ENCODE assay signal across 10 mouse cellular contexts in genomic region chr10:4724851-4725250, GRCm38 (mm10).
DNase-seq lines count a peak whose midpoint lies in the region; ATAC-seq and TF ChIP-seq lines count a peak whose summit lies in the region.
"Had no signal": no experiment of that assay in that cellular context is flagged by ENCODE, and none has a peak within 500 bp of the region (broad histone marks: within the 10 kb centered on the region; RNA-seq: fewer than 3 reads in every experiment).

No protein-coding gene starts in this region.

- ATAC-seq in embryonic facial prominence, embryonic 11.5 days (replicated peaks; ENCODE audit: insufficient number of reproducible peaks, low FRiP score, low TSS enrichment, low read depth) = no peak
- ATAC-seq in common myeloid progenitor, adult 5-6 weeks (replicated peaks; ENCODE audit: low read depth, poor library complexity, severe bottlenecking) = peak; percentile 65
- ATAC-seq: midbrain, embryonic 16.5 days had no signal

- no peaks in the 10 kb centered on the region for H3K27me3 ChIP-seq in embryonic facial prominence, embryonic 11.5 days (ENCODE audit: control insufficient read depth, insufficient read depth, low read length)
- no peaks in the 10 kb centered on the region for H3K27me3 ChIP-seq in embryonic facial prominence, embryonic 10.5 days (replicated peaks; ENCODE audit: low read depth, poor library complexity, severe bottlenecking)
- H3K27me3 ChIP-seq in splenic B cell, adult 2 months (ENCODE audit: control insufficient read depth, insufficient read depth, low read length, poor library complexity, severe bottlenecking) = no peaks in the 10 kb centered on the region

- H3K4me3 ChIP-seq in embryonic facial prominence, embryonic 11.5 days (ENCODE audit: low read depth, low read length) = no peak overlapping the region
- no peak overlapping the region for H3K4me3 ChIP-seq in embryonic facial prominence, embryonic 10.5 days
- no peak overlapping the region for H3K4me3 ChIP-seq in lung, adult 2 months (replicated peaks; ENCODE audit: extremely low read depth, low read depth, low read length)

- H3K36me3 ChIP-seq in embryonic facial prominence, embryonic 11.5 days (replicated peaks; ENCODE audit: control insufficient read depth, insufficient read depth, low read depth, low read length) = no peaks in the 10 kb centered on the region
- no peaks in the 10 kb centered on the region for H3K36me3 ChIP-seq in embryonic facial prominence, embryonic 10.5 days (replicated peaks)
- H3K36me3 ChIP-seq in splenic B cell, adult 2 months (ENCODE audit: control insufficient read depth, insufficient read depth, low read length, poor library complexity, severe bottlenecking) = no peaks in the 10 kb centered on the region; the same call in 1 of the 2 replicates

- no peak for TF ChIP-seq CTCF in lung, adult 2 months (IDR thresholded peaks at IDR 0.05; ENCODE audit: insufficient read depth, low read length)

- H3K4me1 ChIP-seq in embryonic facial prominence, embryonic 11.5 days (ENCODE audit: control insufficient read depth, insufficient read depth, low read length) = no peaks in the 10 kb centered on the region
- H3K4me1 ChIP-seq in embryonic facial prominence, embryonic 10.5 days = no peaks in the 10 kb centered on the region
- no peaks in the 10 kb centered on the region for H3K4me1 ChIP-seq in lung, adult 2 months (ENCODE audit: control insufficient read depth, insufficient read depth, low read length)

- DNase-seq in embryonic facial prominence, embryonic 11.5 days (ENCODE audit: low spot score) = peak; percentile 48
- no peak for DNase-seq in embryonic facial prominence, embryonic 10.5 days (ENCODE audit: low spot score)
- peak; percentile 29 for DNase-seq in lung, postnatal 10 days
- no peak for DNase-seq in lung, adult 2 months
- DNase-seq in splenic B cell, adult 2 months (ENCODE audit: low read depth, low spot score) = peak; percentile 54
- DNase-seq in adipocyte (ENCODE audit: low spot score) = no peak
- no peak for DNase-seq in ovary, adult 18-20 months (ENCODE audit: low spot score)

- H3K4me2 ChIP-seq in embryonic facial prominence, embryonic 11.5 days (ENCODE audit: low read depth, low read length) = no peak overlapping the region
- H3K4me2 ChIP-seq: heart, embryonic 11.5 days had no signal

- H3K9ac ChIP-seq in embryonic facial prominence, embryonic 11.5 days (replicated peaks; ENCODE audit: low read length) = no peak overlapping the region

- 43% methylated on average over 3 of the region's 3 CpGs for WGBS in embryonic facial prominence, embryonic 11.5 days
- WGBS in embryonic facial prominence, embryonic 10.5 days = 53% methylated on average over 3 of the region's 3 CpGs
- 47% methylated on average over 3 of the region's 3 CpGs for WGBS in lung, adult 2 months

- no peak for TF ChIP-seq POLR2A in lung, adult 2 months (IDR thresholded peaks at IDR 0.05; ENCODE audit: borderline replicate concordance, extremely low read depth, low read depth, low read length)

- no peaks in the 10 kb centered on the region for H3K9me3 ChIP-seq in embryonic facial prominence, embryonic 11.5 days (replicated peaks; ENCODE audit: control insufficient read depth, low read length)
- no peaks in the 10 kb centered on the region for H3K9me3 ChIP-seq in embryonic facial prominence, embryonic 10.5 days

- no peak overlapping the region for H3K27ac ChIP-seq in embryonic facial prominence, embryonic 11.5 days (replicated peaks; ENCODE audit: low read depth, low read length)
- H3K27ac ChIP-seq in embryonic facial prominence, embryonic 10.5 days (replicated peaks) = no peak overlapping the region

Comparison
In these comparisons a context has a peak if more than half of its experiments do, and no peak if none do; other contexts are left out.
1. DNase-seq: peak in embryonic facial prominence, embryonic 11.5 days (single experiment), lung, postnatal 10 days (single experiment) and splenic B cell, adult 2 months (single experiment); none in embryonic facial prominence, embryonic 10.5 days (single experiment), lung, adult 2 months (single experiment), adipocyte (single experiment) and ovary, adult 18-20 months (single experiment).